Mouse (Mus musculus) small intestine, adult 2 months (tissue): ENCODE measurements around the gene Copb1. TPM values are rescaled to one million over a fixed set of nuclear protein-coding genes. Genes with fewer than 3 reads are reported as not detected.
"Not testable (repeated sequence)": the region's sequence is repeated elsewhere in the genome, so short reads cannot be mapped to it uniquely, and the experiment has no call there.

Experiments used
- H3K27ac ChIP-seq: fragments of 200-500 bp; 2 replicates; pipeline ENCODE4 v1.5.1; 2012; ENCODE audit warnings: low read depth, low read length, control low read depth, inconsistent platforms; ENCODE audit not compliant: insufficient read depth
- H3K27me3 ChIP-seq: fragments of 200-500 bp; 2 replicates; pipeline ENCODE4 v1.6.1; 2012; ENCODE audit warnings: mild to moderate bottlenecking, moderate library complexity, low read length, inconsistent platforms; ENCODE audit not compliant: control insufficient read depth, insufficient read depth
- H3K36me3 ChIP-seq: fragments of 200-500 bp; 2 replicates; pipeline ENCODE4 v1.6.1; 2012; ENCODE audit warnings: mild to moderate bottlenecking, low read length, control low read depth, inconsistent platforms; ENCODE audit not compliant: control insufficient read depth, insufficient read depth
- H3K4me1 ChIP-seq: fragments of 200-500 bp; 2 replicates; pipeline ENCODE4 v1.6.1; 2012; ENCODE audit warnings: low read length, inconsistent platforms, mixed read lengths; ENCODE audit not compliant: control insufficient read depth, insufficient read depth, insufficient read length
- H3K4me3 ChIP-seq: fragments of 200-500 bp; 2 replicates; pipeline ENCODE4 v1.5.1; 2012; ENCODE audit warnings: low read depth, mild to moderate bottlenecking, control low read depth, inconsistent platforms, low read length, moderate library complexity
- CTCF ChIP-seq: fragments of 200-500 bp; IDR thresholded peaks from 2 replicates; pipeline ENCODE4 v1.5.1; 2012; ENCODE audit warnings: low read depth, mild to moderate bottlenecking, control low read depth, inconsistent platforms, low read length, moderate library complexity, mixed read lengths; ENCODE audit not compliant: insufficient replicate concordance, insufficient read length; ENCODE audit errors: extremely low read depth
- POLR2A ChIP-seq: fragments of 200-500 bp; IDR thresholded peaks from 2 replicates; pipeline ENCODE4 v1.6.1; 2012; ENCODE audit warnings: low read depth, mild to moderate bottlenecking, control low read depth, inconsistent platforms, low read length, moderate library complexity
- WGBS: fragments of 180-500 bp; shearing (Covaris S2); methylation state at CpG from one replicate; pipeline ENCODE4 v1.1.7; 2018; 5-methylcytosine and 5-hydroxymethylcytosine counted together
- polyA plus RNA-seq: library from polyadenylated mRNA; depleted of rRNA; stranded (reverse); fragments of >200 nt; gene quantifications from 2 replicates; pipeline ENCODE4 v1.2.3, GENCODE M21; 2012

Gene Copb1
- polyA plus RNA-seq, 1 experiment: 21.3 TPM

GRCm38 (mm10) chr7:114199428-114200110, 54.9 kb downstream of the Copb1 start:
- no peaks in the 10 kb centered on the region for H3K36me3 ChIP-seq
- WGBS: 32% methylated on average over 3 of the region's 3 CpGs
- H3K27me3 ChIP-seq: no peaks in the 10 kb centered on the region
- TF ChIP-seq POLR2A: no peak
- H3K4me3 ChIP-seq: no peak overlapping the region
- H3K4me1 ChIP-seq: peaks cover 25% of the 10 kb centered on the region
- H3K27ac ChIP-seq: peak overlapping the region; percentile 57; the same call in 1 of the 2 replicates

- TF ChIP-seq CTCF (no peak), POLR2A (no peak)
- 44% methylated on average over 1 of the region's 1 CpGs for WGBS
- Histone ChIP-seq H3K27ac (no peak overlapping the region), H3K4me1 (peaks cover 14% of the 10 kb centered on the region; the same call in 1 of the 2 replicates), H3K36me3 (no peaks in the 10 kb centered on the region), H3K27me3 (no peaks in the 10 kb centered on the region), H3K4me3 (no peak overlapping the region)
Observed at GRCm38 (mm10) chr7:114198252-114198651, 56.3 kb downstream of the Copb1 start.

- H3K4me3 ChIP-seq, H3K4me1 ChIP-seq, H3K27ac ChIP-seq, H3K36me3 ChIP-seq, H3K27me3 ChIP-seq: not testable (repeated sequence)
- 90% methylated on average over 2 of the region's 2 CpGs for WGBS
Observed at GRCm38 (mm10) chr7:114196588-114196987, 57.9 kb downstream of the Copb1 start.

- not testable (repeated sequence) for H3K27ac ChIP-seq, H3K4me3 ChIP-seq, H3K4me1 ChIP-seq, H3K27me3 ChIP-seq, H3K36me3 ChIP-seq
- 76% methylated on average over 2 of the region's 2 CpGs for WGBS
Observed at GRCm38 (mm10) chr7:114194788-114195187, 59.7 kb downstream of the Copb1 start.

- no peak overlapping the region for H3K27ac ChIP-seq
- peaks cover 2% of the 10 kb centered on the region; the same call in 1 of the 2 replicates for H3K4me1 ChIP-seq
- H3K36me3 ChIP-seq: no peaks in the 10 kb centered on the region
- 66% methylated on average over 4 of the region's 4 CpGs for WGBS
- no peak for TF ChIP-seq POLR2A
- TF ChIP-seq CTCF: no peak
- no peaks in the 10 kb centered on the region for H3K27me3 ChIP-seq
- no peak overlapping the region for H3K4me3 ChIP-seq
Observed at GRCm38 (mm10) chr7:114194224-114194623, 60.3 kb downstream of the Copb1 start.

- Histone ChIP-seq H3K27ac (no peak overlapping the region), H3K4me1 (peaks cover under 1% of the 10 kb centered on the region; the same call in 1 of the 2 replicates), H3K36me3 (no peaks in the 10 kb centered on the region), H3K27me3 (no peaks in the 10 kb centered on the region), H3K4me3 (no peak overlapping the region)
- TF ChIP-seq CTCF (no peak), POLR2A (no peak)
- 88% methylated on average over 6 of the region's 6 CpGs for WGBS
Observed at GRCm38 (mm10) chr7:114193284-114194067, 61.0 kb downstream of the Copb1 start.

GRCm38 (mm10) chr7:114192581-114192980, 61.9 kb downstream of the Copb1 start:
- no peak overlapping the region for H3K4me3 ChIP-seq
- no peaks in the 10 kb centered on the region for H3K36me3 ChIP-seq
- no peaks in the 10 kb centered on the region for H3K27me3 ChIP-seq
- peaks cover 3% of the 10 kb centered on the region; the same call in 1 of the 2 replicates for H3K4me1 ChIP-seq
- WGBS: 61% methylated on average over 3 of the region's 3 CpGs
- TF ChIP-seq POLR2A (no peak), CTCF (no peak)
- H3K27ac ChIP-seq: no peak overlapping the region

- 81% methylated on average over 6 of the region's 6 CpGs for WGBS
- Histone ChIP-seq H3K4me3 (no peak overlapping the region), H3K27ac (no peak overlapping the region), H3K36me3 (no peaks in the 10 kb centered on the region), H3K27me3 (no peaks in the 10 kb centered on the region), H3K4me1 (peaks cover 10% of the 10 kb centered on the region; the same call in 1 of the 2 replicates)
- TF ChIP-seq POLR2A: no peak
- TF ChIP-seq CTCF: no peak
Observed at GRCm38 (mm10) chr7:114183416-114183815, 71.1 kb downstream of the Copb1 start.
